Mouse (Mus musculus) embryonic facial prominence, embryonic 15.5 days (tissue): ENCODE data around the gene Ddx43. TPM values are rescaled to one million over a fixed set of nuclear protein-coding genes. Genes with fewer than 3 reads are reported as not detected.

ENCODE experiments used
- ATAC-seq: fragments of 200-750 bp; cut with Nextera tagmentation; 2 replicates; pipeline ENCODE4 v1.8.0; 2017; ENCODE audit warnings: low read depth, moderate TSS enrichment; ENCODE audit not compliant: insufficient number of reproducible peaks, low FRiP score, low TSS enrichment
- H3K27ac ChIP-seq: fragments of 300-500 bp; sonication (generic); replicated peaks from 2 replicates; pipeline ENCODE4 v1.5.1; 2015; ENCODE audit warnings: mild to moderate bottlenecking, inconsistent platforms
- H3K27me3 ChIP-seq: fragments of 300-500 bp; sonication (generic); 2 replicates; pipeline ENCODE4 v1.6.1; 2015; ENCODE audit warnings: inconsistent platforms
- H3K36me3 ChIP-seq: fragments of 300-500 bp; sonication (generic); 2 replicates; pipeline ENCODE4 v1.6.1; 2015; ENCODE audit warnings: mild to moderate bottlenecking, inconsistent platforms
- H3K4me1 ChIP-seq: fragments of 300-500 bp; sonication (generic); 2 replicates; pipeline ENCODE4 v1.6.1; 2015; ENCODE audit warnings: inconsistent platforms
- H3K4me2 ChIP-seq: fragments of 300-500 bp; sonication (generic); replicated peaks from 2 replicates; pipeline ENCODE4 v1.6.1; 2015; ENCODE audit warnings: mild to moderate bottlenecking, inconsistent platforms
- H3K4me3 ChIP-seq: fragments of 300-500 bp; sonication (generic); replicated peaks from 2 replicates; pipeline ENCODE4 v1.5.1; 2015; ENCODE audit warnings: mild to moderate bottlenecking, inconsistent platforms
- H3K9ac ChIP-seq: fragments of 300-500 bp; sonication (generic); 2 replicates; pipeline ENCODE4 v1.6.1; 2015; ENCODE audit warnings: inconsistent platforms
- H3K9me3 ChIP-seq: fragments of 300-500 bp; sonication (generic); replicated peaks from 2 replicates; pipeline ENCODE4 v1.6.1; 2016; ENCODE audit warnings: inconsistent platforms
- WGBS: fragments of 180-500 bp; shearing (Covaris S2); methylation state at CpG from one replicate; pipeline ENCODE4 v1.1.7; 2015; 5-methylcytosine and 5-hydroxymethylcytosine counted together
- polyA plus RNA-seq: library from polyadenylated mRNA; unstranded; fragments of >200 nt; fragmentation: Nextera tagmentation; extraction: Ambion mirVana; gene quantifications from 2 replicates; pipeline ENCODE4 v1.2.1, GENCODE M21; 2015

The Ddx43 gene
- polyA plus RNA-seq, 1 experiment from 2014 or later = 0.28 TPM

DNA sequence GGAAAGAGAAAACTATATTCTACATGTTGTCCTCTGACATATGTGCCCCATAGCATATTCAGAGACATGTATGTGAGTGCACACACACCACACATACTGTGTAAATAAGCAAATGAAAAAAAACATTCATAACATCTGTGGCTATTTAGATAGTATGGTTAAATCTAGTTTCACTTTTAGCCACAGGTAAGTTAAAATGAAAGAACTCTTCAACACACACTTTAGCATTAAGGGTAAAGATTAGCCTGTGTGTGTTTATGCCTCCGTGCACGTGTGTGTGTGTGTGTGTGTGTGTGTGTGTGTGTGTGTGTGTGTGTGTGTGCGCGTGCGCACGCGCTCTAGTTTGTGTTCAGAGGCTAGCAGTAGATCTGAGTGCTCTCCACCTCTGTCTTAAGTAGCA is 6.0 kb downstream of the Ddx43 start:
- ATAC-seq = no peak
- no peak overlapping the region for H3K4me2 ChIP-seq
- 84% methylated on average over 7 of the region's 7 CpGs for WGBS
- no peak overlapping the region for H3K4me3 ChIP-seq
- H3K9ac ChIP-seq = no peak overlapping the region
- H3K9me3 ChIP-seq = no peaks in the 10 kb centered on the region
- peaks cover 19% of the 10 kb centered on the region for H3K27me3 ChIP-seq
- no peaks in the 10 kb centered on the region for H3K4me1 ChIP-seq
- no peaks in the 10 kb centered on the region for H3K36me3 ChIP-seq
- H3K27ac ChIP-seq = no peak overlapping the region

DNA sequence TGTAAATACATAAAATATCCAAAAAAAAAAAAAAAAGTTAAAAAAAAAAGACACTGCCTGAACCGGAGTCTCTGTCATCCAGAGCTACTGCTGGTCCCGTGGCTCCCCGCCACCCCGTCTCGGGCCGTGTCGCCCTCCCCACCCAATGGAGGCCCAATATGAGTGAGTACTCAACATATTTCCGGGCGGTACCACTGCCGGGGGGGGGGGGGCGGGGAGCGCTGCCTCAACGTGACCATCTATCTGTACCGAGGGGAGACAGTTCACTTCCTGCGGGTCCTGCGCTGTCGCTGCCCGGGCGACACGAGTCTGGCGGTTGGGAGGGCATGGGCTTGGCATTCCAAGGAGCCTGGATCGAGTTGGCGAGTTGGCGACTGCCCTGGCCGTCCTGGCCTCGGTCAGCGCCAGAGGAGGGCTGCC is 31.8 kb downstream of the Ddx43 start:
- Histone ChIP-seq H3K27ac (no peak overlapping the region), H3K4me3 (peak overlapping the region; percentile 36), H3K4me1 (no peaks in the 10 kb centered on the region), H3K9ac (no peak overlapping the region), H3K4me2 (peak overlapping the region; percentile 57), H3K36me3 (no peaks in the 10 kb centered on the region), H3K27me3 (no peaks in the 10 kb centered on the region), H3K9me3 (no peaks in the 10 kb centered on the region)
- ATAC-seq = no peak
- WGBS = 31% methylated on average over 27 of the region's 27 CpGs

DNA sequence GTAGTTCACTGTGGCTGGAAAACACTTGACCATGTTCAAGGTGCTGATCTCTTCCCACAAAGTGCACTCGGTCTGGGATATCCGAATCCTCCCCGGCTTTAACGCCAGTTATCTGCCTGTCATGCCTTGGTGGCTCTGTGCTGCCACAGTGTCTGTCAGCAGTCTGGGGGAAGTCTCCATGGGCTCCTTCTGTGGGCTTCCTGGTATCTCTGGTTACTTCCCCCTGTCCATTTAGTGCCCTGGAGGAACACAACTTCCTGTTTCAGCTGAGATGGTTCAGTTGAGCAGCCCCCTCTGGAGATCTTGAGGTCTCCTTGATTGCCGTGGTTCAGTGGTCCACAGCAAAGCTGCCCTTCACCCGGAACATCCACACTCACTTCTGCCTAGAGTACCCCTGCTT is 32.6 kb downstream of the Ddx43 start:
- WGBS = 69% methylated on average over 6 of the region's 6 CpGs
- Histone ChIP-seq H3K9ac (no peak overlapping the region), H3K4me3 (no peak overlapping the region), H3K4me1 (no peaks in the 10 kb centered on the region), H3K36me3 (no peaks in the 10 kb centered on the region), H3K9me3 (no peaks in the 10 kb centered on the region), H3K27ac (no peak overlapping the region), H3K4me2 (no peak overlapping the region), H3K27me3 (no peaks in the 10 kb centered on the region)
- no peak for ATAC-seq

GRCm38 (mm10) chr9:78428870-78429432 is 33.4 kb downstream of the Ddx43 start:
- Histone ChIP-seq H3K27ac (no peak overlapping the region), H3K4me1 (no peaks in the 10 kb centered on the region), H3K4me2 (no peak overlapping the region), H3K9me3 (no peaks in the 10 kb centered on the region), H3K27me3 (no peaks in the 10 kb centered on the region), H3K36me3 (no peaks in the 10 kb centered on the region), H3K4me3 (no peak overlapping the region), H3K9ac (no peak overlapping the region)
- 87% methylated on average over 4 of the region's 4 CpGs for WGBS
- no peak; the same call in 1 of the 2 replicates for ATAC-seq

- WGBS = 49% methylated on average over 2 of the region's 2 CpGs
- Histone ChIP-seq H3K9ac (no peak overlapping the region), H3K27ac (no peak overlapping the region), H3K4me3 (no peak overlapping the region), H3K27me3 (no peaks in the 10 kb centered on the region), H3K9me3 (no peaks in the 10 kb centered on the region), H3K4me1 (no peaks in the 10 kb centered on the region), H3K4me2 (no peak overlapping the region), H3K36me3 (no peaks in the 10 kb centered on the region)
- ATAC-seq = no peak
Measured at GRCm38 (mm10) chr9:78429551-78429950, 34.0 kb downstream of the Ddx43 start.

DNA sequence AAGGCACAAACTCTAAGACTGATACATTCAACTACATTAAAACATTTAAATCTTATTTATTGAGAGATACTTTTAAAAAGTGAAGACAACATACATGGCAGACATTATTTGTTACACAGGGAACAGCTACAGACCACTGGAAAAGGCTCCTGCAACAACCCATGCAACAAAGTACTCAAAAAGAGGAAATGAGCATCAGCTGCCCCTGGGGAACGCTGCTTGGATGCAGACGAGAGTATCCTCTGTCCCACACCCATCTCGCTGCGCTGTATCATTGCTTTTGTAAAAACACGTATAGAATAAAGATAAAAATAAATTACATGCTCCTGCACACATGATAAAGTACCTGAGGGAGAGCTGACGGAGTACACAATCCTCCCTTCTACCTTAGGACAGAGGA is 34.9 kb downstream of the Ddx43 start:
- no peaks in the 10 kb centered on the region for H3K4me1 ChIP-seq
- no peak for ATAC-seq
- H3K9me3 ChIP-seq = no peaks in the 10 kb centered on the region

GRCm38 (mm10) chr9:78432471-78432870 is 36.9 kb downstream of the Ddx43 start:
- H3K27ac ChIP-seq = no peak overlapping the region
- H3K36me3 ChIP-seq = no peaks in the 10 kb centered on the region
- no peak overlapping the region for H3K4me3 ChIP-seq
- H3K4me1 ChIP-seq = no peaks in the 10 kb centered on the region
- no peaks in the 10 kb centered on the region for H3K27me3 ChIP-seq
- no peaks in the 10 kb centered on the region for H3K9me3 ChIP-seq
- ATAC-seq = no peak
- H3K9ac ChIP-seq = no peak overlapping the region
- WGBS = 88% methylated on average over 5 of the region's 5 CpGs
- no peak overlapping the region for H3K4me2 ChIP-seq

More for the DNA sequence above, 34.9 kb downstream of the Ddx43 start:
- Histone ChIP-seq H3K4me2 (no peak overlapping the region), H3K27ac (no peak overlapping the region), H3K9ac (no peak overlapping the region), H3K27me3 (no peaks in the 10 kb centered on the region), H3K36me3 (no peaks in the 10 kb centered on the region), H3K4me3 (no peak overlapping the region)
- whole genome bisulfite sequencing = 70% methylated on average over 6 of the region's 6 CpGs

DNA sequence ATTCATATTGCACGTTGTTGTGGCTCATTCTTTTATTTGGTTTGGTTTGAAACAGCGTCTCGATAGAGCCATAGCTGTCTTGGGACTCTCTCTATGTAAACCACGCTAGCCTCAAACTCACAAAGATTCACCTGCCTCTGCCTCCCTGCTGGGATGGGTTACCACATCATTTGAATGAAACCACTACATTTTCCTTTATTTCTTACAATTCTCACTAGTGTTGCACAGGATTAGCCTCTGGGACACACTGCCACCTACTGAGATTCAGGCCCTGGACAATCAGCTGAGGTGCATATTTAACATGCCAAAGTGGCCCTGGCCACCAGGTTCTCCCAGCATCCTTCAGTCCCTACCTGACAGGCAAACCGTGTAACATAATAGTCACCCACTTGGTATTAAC is 43.8 kb downstream of the Ddx43 start:
- H3K27me3 ChIP-seq = peaks cover 42% of the 10 kb centered on the region
- no peak overlapping the region for H3K9ac ChIP-seq
- H3K36me3 ChIP-seq = no peaks in the 10 kb centered on the region
- 60% methylated on average over 5 of the region's 5 CpGs for WGBS
- H3K9me3 ChIP-seq = no peaks in the 10 kb centered on the region
- no peak overlapping the region for H3K4me3 ChIP-seq
- H3K4me1 ChIP-seq = peaks cover 19% of the 10 kb centered on the region
- H3K4me2 ChIP-seq = no peak overlapping the region
- H3K27ac ChIP-seq = no peak overlapping the region
- ATAC-seq = no peak

GRCm38 (mm10) chr9:78442237-78442578 is 46.6 kb downstream of the Ddx43 start:
- H3K4me3 ChIP-seq = peak overlapping the region; percentile 53
- H3K27ac ChIP-seq = no peak overlapping the region
- H3K4me1 ChIP-seq = peaks cover 19% of the 10 kb centered on the region
- no peaks in the 10 kb centered on the region for H3K36me3 ChIP-seq
- H3K4me2 ChIP-seq = peak overlapping the region; percentile 93
- WGBS = 2% methylated on average over 9 of the region's 9 CpGs
- no peaks in the 10 kb centered on the region for H3K9me3 ChIP-seq
- H3K9ac ChIP-seq = peak overlapping the region; percentile 35
- peaks cover 56% of the 10 kb centered on the region for H3K27me3 ChIP-seq
- peak; percentile 60; the same call in 1 of the 2 replicates for ATAC-seq

GRCm38 (mm10) chr9:78442579-78443392 is 47.2 kb downstream of the Ddx43 start, which contains the start of gene Cgas:
TSS of gene Cgas (minus strand) at chr9:78443237.
- H3K27ac ChIP-seq = no peak within 1 kb of the TSS
- H3K36me3 ChIP-seq = no peaks in the 10 kb centered on the region
- H3K27me3 ChIP-seq = peaks cover 56% of the 10 kb centered on the region
- peak within 1 kb of the TSS; percentile 53 for H3K4me3 ChIP-seq
- peak within 1 kb of the TSS; percentile 93 for H3K4me2 ChIP-seq
- 0 out of 2 replicates have a peak, but pooled peaks have one; percentile 41 for ATAC-seq
- peaks cover 23% of the 10 kb centered on the region for H3K4me1 ChIP-seq
- under 1% methylated on average over 81 of the region's 81 CpGs for WGBS
- H3K9ac ChIP-seq = peak within 1 kb of the TSS; percentile 35
- no peaks in the 10 kb centered on the region for H3K9me3 ChIP-seq

DNA sequence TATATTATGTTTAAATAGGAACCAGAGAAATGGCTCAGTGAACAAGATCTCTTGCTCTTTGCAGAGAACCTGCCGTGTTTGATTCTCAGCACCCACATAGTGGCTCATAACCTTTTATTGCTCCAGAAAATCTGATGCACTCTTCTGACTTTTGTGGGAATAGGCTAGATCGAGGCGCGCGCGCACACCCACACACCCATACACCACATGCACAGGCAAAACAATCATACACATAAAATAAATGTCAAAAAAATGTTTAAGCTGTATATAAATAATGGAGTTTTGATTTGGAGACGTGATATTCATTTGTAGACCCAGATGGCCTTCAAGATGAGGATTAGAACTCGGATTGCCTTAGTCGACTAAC is 52.0 kb downstream of the Ddx43 start:
- 33% methylated on average over 9 of the region's 9 CpGs for WGBS
- H3K9me3 ChIP-seq = no peaks in the 10 kb centered on the region
- peak overlapping the region; percentile 53 for H3K4me2 ChIP-seq
- peak overlapping the region; percentile 79 for H3K4me3 ChIP-seq
- ATAC-seq = peak; percentile 22; the same call in 1 of the 2 replicates
- peaks cover 18% of the 10 kb centered on the region for H3K4me1 ChIP-seq
- H3K9ac ChIP-seq = peak overlapping the region; percentile 83
- H3K36me3 ChIP-seq = peaks cover 8% of the 10 kb centered on the region
- H3K27ac ChIP-seq = 0 out of 2 replicates have a peak overlapping the region, but pooled peaks have one; percentile 93
- H3K27me3 ChIP-seq = peaks cover 31% of the 10 kb centered on the region
